Mouse (Mus musculus): ENCODE measurements around the gene Vsig2.

The Vsig2 gene

GRCm38 (mm10) chr9:37560617-37561016 is 21.6 kb downstream of the Vsig2 start:
- no peak for DNase-seq (ENCODE audit: low read depth, low spot score)

GRCm38 (mm10) chr9:37563805-37564204 is 24.8 kb downstream of the Vsig2 start:
- no peak for DNase-seq (ENCODE audit: low read depth, low spot score)

GRCm38 (mm10) chr9:37567019-37567418 is 28.0 kb downstream of the Vsig2 start:
- DNase-seq (ENCODE audit: low read depth, low spot score) = no peak

- DNase-seq (ENCODE audit: low read depth, low spot score) = no peak
Measured at GRCm38 (mm10) chr9:37567454-37567853, 28.4 kb downstream of the Vsig2 start.

GRCm38 (mm10) chr9:37567892-37568604 is 29.0 kb downstream of the Vsig2 start:
- no peak for DNase-seq (ENCODE audit: low read depth, low spot score)

- DNase-seq (ENCODE audit: low read depth, low spot score) = no peak
Measured at GRCm38 (mm10) chr9:37568605-37569214, 29.7 kb downstream of the Vsig2 start.

- DNase-seq (ENCODE audit: low read depth, low spot score) = no peak
Measured at GRCm38 (mm10) chr9:37569231-37569835, 30.3 kb downstream of the Vsig2 start.

- DNase-seq (ENCODE audit: low read depth, low spot score) = no peak
Measured at GRCm38 (mm10) chr9:37572204-37572876, 33.3 kb downstream of the Vsig2 start.

GRCm38 (mm10) chr9:37576436-37576930 is 37.4 kb downstream of the Vsig2 start:
- DNase-seq (ENCODE audit: low read depth, low spot score) = peak; percentile 12

GRCm38 (mm10) chr9:37583594-37583993 is 44.5 kb downstream of the Vsig2 start:
- DNase-seq (ENCODE audit: low read depth, low spot score) = no peak

- DNase-seq (ENCODE audit: low read depth, low spot score) = no peak
Measured at GRCm38 (mm10) chr9:37586718-37587117, 47.7 kb downstream of the Vsig2 start.

- no peak for DNase-seq (ENCODE audit: low read depth, low spot score)
Measured at GRCm38 (mm10) chr9:37590381-37590780, 51.3 kb downstream of the Vsig2 start.

GRCm38 (mm10) chr9:37592025-37592424 is 53.0 kb downstream of the Vsig2 start:
- DNase-seq (ENCODE audit: low read depth, low spot score) = no peak

GRCm38 (mm10) chr9:37592633-37593032 is 53.6 kb downstream of the Vsig2 start:
- DNase-seq (ENCODE audit: low read depth, low spot score) = no peak

GRCm38 (mm10) chr9:37593690-37594089 is 54.6 kb downstream of the Vsig2 start:
- DNase-seq (ENCODE audit: low read depth, low spot score) = no peak

Measured in CD4-positive helper T cell, adult 2 months (primary cell).